Mouse (Mus musculus) spleen, adult 2 months (tissue): Measurements from ENCODE around the gene Sirt2. TPM values are rescaled to one million over a fixed set of nuclear protein-coding genes. Genes with fewer than 3 reads are reported as not detected.

Experiments used
- DNase-seq, 2 experiments: peaks; one replicate each; pipeline versions ENCODE4 v3.0.0 to v3.0.0-alpha.2; 2012 to 2021; ENCODE audit warnings: low spot score in 2 of 2, low read depth in 1 of 2
- H3K27ac ChIP-seq: fragments of 200-500 bp; 2 replicates; pipeline ENCODE4 v1.5.1; 2012; ENCODE audit warnings: low read length, inconsistent platforms; ENCODE audit not compliant: insufficient read depth
- H3K27me3 ChIP-seq: fragments of 200-500 bp; 2 replicates; pipeline ENCODE4 v1.6.1; 2012; ENCODE audit warnings: mild to moderate bottlenecking, moderate library complexity, low read length, inconsistent platforms; ENCODE audit not compliant: control insufficient read depth, insufficient read depth
- H3K36me3 ChIP-seq: fragments of 200-500 bp; 2 replicates; pipeline ENCODE4 v1.6.1; 2012; ENCODE audit warnings: mild to moderate bottlenecking, low read length, inconsistent platforms; ENCODE audit not compliant: control insufficient read depth, insufficient read depth
- H3K4me1 ChIP-seq: fragments of 200-500 bp; 2 replicates; pipeline ENCODE4 v1.6.1; 2011; ENCODE audit warnings: inconsistent platforms; ENCODE audit not compliant: control insufficient read depth, insufficient read depth, insufficient read length
- H3K4me3 ChIP-seq: fragments of 200-500 bp; 2 replicates; pipeline ENCODE4 v1.5.1; 2011; ENCODE audit warnings: mild to moderate bottlenecking, inconsistent platforms; ENCODE audit not compliant: insufficient read depth, insufficient read length; ENCODE audit errors: extremely low read depth
- CTCF ChIP-seq: fragments of 200-500 bp; IDR thresholded peaks from 2 replicates; pipeline ENCODE4 v1.5.1; 2011; ENCODE audit warnings: mild to moderate bottlenecking, inconsistent platforms; ENCODE audit not compliant: insufficient read depth, insufficient read length, insufficient replicate concordance; ENCODE audit errors: extremely low read depth
- POLR2A ChIP-seq: fragments of 200-500 bp; IDR thresholded peaks from 2 replicates; pipeline ENCODE4 v1.6.1; 2011; ENCODE audit warnings: low read depth, low read length, inconsistent platforms
- WGBS: fragments of 180-500 bp; shearing (Covaris S2); methylation state at CpG from one replicate; pipeline ENCODE4 v1.1.7; 2018; 5-methylcytosine and 5-hydroxymethylcytosine counted together
- polyA plus RNA-seq: library from polyadenylated mRNA; depleted of rRNA; stranded (reverse); fragments of >200 nt; gene quantifications from 2 replicates; pipeline ENCODE4 v1.2.3, GENCODE M21; 2012

The Sirt2 gene
- polyA plus RNA-seq, 1 experiment = 48.4 TPM

GRCm38 (mm10) chr7:28809401-28810089 lies 43.0 kb downstream of the Sirt2 start:
- Histone ChIP-seq H3K4me1 (peaks cover 12% of the 10 kb centered on the region; the same call in 1 of the 2 replicates), H3K4me3 (peak overlapping the region; percentile 88), H3K27me3 (no peaks in the 10 kb centered on the region), H3K36me3 (peaks cover 20% of the 10 kb centered on the region), H3K27ac (peak overlapping the region; percentile 98)
- DNase-seq = peak; percentile 49 to 52
- TF ChIP-seq CTCF (no peak), POLR2A (0 out of 2 replicates have a peak, but pooled peaks have one; percentile 20)
- WGBS = under 1% methylated on average over 35 of the region's 35 CpGs

DNA sequence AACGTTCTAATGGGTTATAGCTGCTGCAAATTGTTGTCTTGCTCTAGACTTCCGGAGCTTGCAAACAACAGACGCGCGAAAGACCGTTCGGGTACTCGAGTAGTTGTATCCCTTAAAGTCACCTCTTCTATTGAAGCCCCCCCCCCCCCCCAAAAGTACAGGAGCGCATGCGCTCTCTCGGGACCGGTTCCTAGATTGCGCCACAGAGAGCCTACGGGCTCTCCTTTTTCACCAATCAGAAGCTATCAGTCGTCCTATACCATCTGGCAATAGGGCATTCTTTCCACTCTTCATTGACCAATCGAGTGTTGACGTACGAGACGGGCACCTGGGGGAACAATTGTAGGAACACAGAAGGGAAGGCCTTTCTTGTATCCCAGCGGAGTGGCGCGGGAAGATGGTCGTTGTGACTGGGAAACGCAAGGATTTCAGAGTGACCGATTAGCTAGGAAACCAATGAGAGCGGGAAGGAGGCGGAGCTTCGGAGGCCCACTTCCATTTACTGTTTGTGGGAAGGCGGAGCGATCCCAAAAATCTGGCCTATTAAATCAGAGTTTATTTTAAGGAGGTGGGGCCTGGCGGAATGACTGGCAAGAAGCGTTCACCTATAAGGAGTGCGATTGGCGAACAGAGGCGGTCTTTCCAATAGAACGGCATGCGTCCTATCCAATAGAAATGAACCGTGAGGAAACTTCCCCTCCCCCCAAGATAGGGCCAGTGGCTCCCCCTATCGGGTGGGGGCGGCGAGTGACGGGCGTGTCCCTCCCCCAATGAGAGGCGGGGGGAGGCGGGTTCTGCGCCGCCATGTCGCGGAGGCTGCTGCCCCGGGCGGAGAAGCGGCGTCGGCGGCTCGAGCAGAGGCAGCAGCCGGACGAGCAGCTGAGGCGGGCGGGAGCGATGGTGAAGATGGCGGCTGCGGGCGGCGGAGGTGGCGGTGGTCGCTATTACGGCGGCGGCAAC lies 43.9 kb downstream of the Sirt2 start:
- Histone ChIP-seq H3K27ac (peak overlapping the region; percentile 98), H3K27me3 (no peaks in the 10 kb centered on the region), H3K36me3 (peaks cover 27% of the 10 kb centered on the region), H3K4me1 (peaks cover 14% of the 10 kb centered on the region; the same call in 1 of the 2 replicates), H3K4me3 (peak overlapping the region; percentile 93)
- TF ChIP-seq CTCF (peak; percentile 41; the same call in 1 of the 2 replicates), POLR2A (peak; percentile 94)
- WGBS = under 1% methylated on average over 68 of the region's 70 CpGs
- peak; percentile 95 to 98 for DNase-seq

- H3K4me3 ChIP-seq = peak overlapping the region; percentile 93
- H3K27ac ChIP-seq = peak overlapping the region; percentile 98
- peaks cover 35% of the 10 kb centered on the region for H3K36me3 ChIP-seq
- TF ChIP-seq CTCF = no peak
- no peak for TF ChIP-seq POLR2A
- under 1% methylated on average over 40 of the region's 40 CpGs for WGBS
- peaks cover 22% of the 10 kb centered on the region; the same call in 1 of the 2 replicates for H3K4me1 ChIP-seq
- H3K27me3 ChIP-seq = no peaks in the 10 kb centered on the region
- peak; percentile 85 to 94 for DNase-seq
Observed at GRCm38 (mm10) chr7:28811228-28811627, 44.7 kb downstream of the Sirt2 start.

DNA sequence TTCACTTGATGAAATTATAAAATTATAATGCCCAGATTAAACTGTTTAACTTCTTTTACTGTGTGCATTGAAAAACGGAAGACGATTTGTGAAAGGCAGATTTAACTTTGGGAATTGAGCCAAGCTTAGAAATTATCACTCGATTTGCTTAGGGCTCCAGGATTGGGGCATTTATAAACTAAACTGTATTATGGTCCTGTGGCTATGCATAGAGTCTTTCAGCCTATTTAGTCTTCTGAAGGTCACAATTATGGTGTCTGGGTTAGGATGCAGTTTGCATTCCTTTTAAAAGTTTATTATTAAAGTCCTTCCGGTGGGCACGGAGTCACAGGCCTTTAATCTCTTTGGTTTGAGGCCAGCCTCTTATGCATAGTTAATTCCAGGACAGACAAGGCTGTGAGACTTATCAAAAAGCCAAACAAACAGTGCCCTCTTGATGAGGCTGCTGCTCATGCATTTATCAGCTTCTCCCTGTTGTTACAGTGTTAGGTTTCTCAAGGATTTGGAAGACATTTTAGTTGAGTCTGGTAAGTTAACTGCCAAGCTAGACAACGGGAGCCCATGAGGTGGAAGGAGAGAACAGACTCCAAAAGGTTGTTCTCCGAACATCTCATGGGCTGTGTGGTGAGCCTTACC lies 45.2 kb downstream of the Sirt2 start:
- TF ChIP-seq POLR2A (no peak), CTCF (no peak)
- no peak for DNase-seq
- H3K4me1 ChIP-seq = peaks cover 26% of the 10 kb centered on the region; the same call in 1 of the 2 replicates
- WGBS = 5% methylated on average over 7 of the region's 7 CpGs
- peak overlapping the region; percentile 93 for H3K4me3 ChIP-seq
- peaks cover 40% of the 10 kb centered on the region for H3K36me3 ChIP-seq
- H3K27me3 ChIP-seq = no peaks in the 10 kb centered on the region
- peak overlapping the region; percentile 98; the same call in 1 of the 2 replicates for H3K27ac ChIP-seq

- Histone ChIP-seq H3K4me3 (peak overlapping the region; percentile 12; the same call in 1 of the 2 replicates), H3K27ac (no peak overlapping the region), H3K36me3 (peaks cover 46% of the 10 kb centered on the region), H3K27me3 (no peaks in the 10 kb centered on the region), H3K4me1 (peaks cover 29% of the 10 kb centered on the region; the same call in 1 of the 2 replicates)
- 39% methylated on average over 4 of the region's 4 CpGs for WGBS
- TF ChIP-seq CTCF (no peak), POLR2A (no peak)
- DNase-seq = no peak
Observed at GRCm38 (mm10) chr7:28812436-28812835, 45.9 kb downstream of the Sirt2 start.

DNA sequence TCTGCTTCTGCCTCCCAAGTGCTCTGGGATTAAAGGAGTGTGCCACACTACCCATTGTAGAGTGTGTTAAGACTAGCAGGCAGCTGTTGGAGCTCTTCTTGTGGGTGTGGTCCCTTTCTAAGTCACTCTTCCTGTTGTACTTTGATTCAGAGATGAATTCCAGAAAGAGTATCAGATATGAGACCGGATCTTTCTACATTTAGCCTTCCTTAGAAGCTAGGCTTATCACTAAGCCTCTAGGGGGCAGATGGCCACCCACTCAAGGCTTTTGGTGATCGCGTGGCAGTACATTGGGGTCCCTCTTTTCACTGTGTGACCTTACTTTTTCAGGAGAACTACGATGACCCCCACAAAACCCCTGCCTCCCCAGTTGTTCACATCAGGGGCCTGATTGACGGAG lies 46.4 kb downstream of the Sirt2 start:
- TF ChIP-seq POLR2A = no peak
- no peak for TF ChIP-seq CTCF
- peaks cover 28% of the 10 kb centered on the region; the same call in 1 of the 2 replicates for H3K4me1 ChIP-seq
- no peaks in the 10 kb centered on the region for H3K27me3 ChIP-seq
- DNase-seq = no peak
- no peak overlapping the region for H3K27ac ChIP-seq
- H3K36me3 ChIP-seq = peaks cover 50% of the 10 kb centered on the region
- WGBS = 53% methylated on average over 5 of the region's 5 CpGs
- H3K4me3 ChIP-seq = no peak overlapping the region
